Mouse (Mus musculus): ENCODE data around the gene Cradd. TPM values are rescaled to one million over a fixed set of nuclear protein-coding genes. Genes with fewer than 3 reads are reported as not detected.

The Cradd gene
- polyA plus RNA-seq, 1 experiment from 2014 or later, result 10.4 TPM

- Histone ChIP-seq H3K9ac (replicated peaks; ENCODE audit: low read depth, low read length) (no peak overlapping the region), H3K4me1 (replicated peaks; ENCODE audit: control insufficient read depth, insufficient read depth, low read length) (peaks cover 5% of the 10 kb centered on the region), H3K27ac (ENCODE audit: low read length) (no peak overlapping the region), H3K27me3 (replicated peaks; ENCODE audit: control insufficient read depth, insufficient read depth, low read length) (no peaks in the 10 kb centered on the region), H3K4me3 (replicated peaks; ENCODE audit: low read length) (no peak overlapping the region), H3K4me2 (ENCODE audit: low read length) (no peak overlapping the region), H3K36me3 (ENCODE audit: control insufficient read depth, insufficient read depth) (no peaks in the 10 kb centered on the region), H3K9me3 (ENCODE audit: control insufficient read depth, low read length) (0 out of 2 replicates have a peak, but pooled peaks cover 3% of the 10 kb centered on the region)
- WGBS, result 84% methylated on average over 4 of the region's 4 CpGs
- ATAC-seq, result no peak
Measured at GRCm38 (mm10) chr10:95340676-95341075, 16.7 kb upstream of the Cradd start.

GRCm38 (mm10) chr10:95337589-95337988, 13.7 kb upstream of the Cradd start:
- H3K4me3 ChIP-seq (replicated peaks; ENCODE audit: low read length), result no peak overlapping the region
- ATAC-seq, result no peak
- no peaks in the 10 kb centered on the region for H3K36me3 ChIP-seq (ENCODE audit: control insufficient read depth, insufficient read depth)
- H3K27me3 ChIP-seq (replicated peaks; ENCODE audit: control insufficient read depth, insufficient read depth, low read length), result no peaks in the 10 kb centered on the region
- H3K4me1 ChIP-seq (replicated peaks; ENCODE audit: control insufficient read depth, insufficient read depth, low read length), result peaks cover 5% of the 10 kb centered on the region
- 71% methylated on average over 5 of the region's 5 CpGs for WGBS
- H3K9me3 ChIP-seq (ENCODE audit: control insufficient read depth, low read length), result no peaks in the 10 kb centered on the region
- no peak overlapping the region for H3K27ac ChIP-seq (ENCODE audit: low read length)
- H3K9ac ChIP-seq (replicated peaks; ENCODE audit: low read depth, low read length), result no peak overlapping the region
- no peak overlapping the region for H3K4me2 ChIP-seq (ENCODE audit: low read length)

DNA sequence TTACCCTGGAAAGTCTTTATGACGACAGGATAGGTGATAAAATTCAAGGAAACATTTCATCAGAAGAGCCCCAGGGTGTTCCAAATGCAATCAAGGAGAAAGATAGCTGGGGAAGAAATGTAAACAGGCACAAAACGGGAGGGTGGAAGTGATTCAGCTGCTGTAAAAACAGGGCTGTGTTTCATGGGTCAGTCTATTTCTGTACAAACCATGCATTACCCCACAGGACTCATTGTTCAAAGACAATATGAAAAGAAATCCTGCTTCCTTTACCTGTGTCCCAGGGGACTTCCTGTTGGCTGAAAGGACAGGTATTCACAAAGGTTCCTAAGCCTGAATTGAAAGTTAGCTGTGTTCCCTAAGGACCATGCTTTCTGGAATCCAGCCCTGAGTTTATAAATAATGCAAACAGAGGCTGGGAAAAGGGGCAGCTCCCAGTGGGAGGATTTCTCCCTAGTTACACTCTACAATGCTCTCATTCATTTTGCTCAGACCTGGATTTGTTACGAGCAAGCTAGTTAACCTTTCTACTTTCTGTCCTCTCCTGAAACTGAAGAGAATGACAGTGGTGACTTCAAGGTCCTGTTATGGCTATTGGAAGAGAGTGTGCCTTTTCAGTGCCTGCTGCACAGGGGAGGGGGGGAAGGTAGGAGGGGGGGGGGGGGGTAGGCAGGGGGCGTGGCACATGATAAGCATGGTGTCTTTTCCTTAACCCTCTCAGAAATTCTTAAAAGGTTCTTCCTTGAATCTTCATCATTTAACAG, 13.0 kb upstream of the Cradd start:
- Histone ChIP-seq H3K4me3 (replicated peaks; ENCODE audit: low read length) (no peak overlapping the region), H3K27me3 (replicated peaks; ENCODE audit: control insufficient read depth, insufficient read depth, low read length) (no peaks in the 10 kb centered on the region), H3K4me2 (ENCODE audit: low read length) (no peak overlapping the region), H3K9me3 (ENCODE audit: control insufficient read depth, low read length) (no peaks in the 10 kb centered on the region), H3K36me3 (ENCODE audit: control insufficient read depth, insufficient read depth) (no peaks in the 10 kb centered on the region), H3K9ac (replicated peaks; ENCODE audit: low read depth, low read length) (no peak overlapping the region), H3K27ac (ENCODE audit: low read length) (no peak overlapping the region), H3K4me1 (replicated peaks; ENCODE audit: control insufficient read depth, insufficient read depth, low read length) (peaks cover 5% of the 10 kb centered on the region)
- ATAC-seq, result peak; percentile 55; the same call in 1 of the 2 replicates
- WGBS, result 26% methylated on average over 4 of the region's 4 CpGs

DNA sequence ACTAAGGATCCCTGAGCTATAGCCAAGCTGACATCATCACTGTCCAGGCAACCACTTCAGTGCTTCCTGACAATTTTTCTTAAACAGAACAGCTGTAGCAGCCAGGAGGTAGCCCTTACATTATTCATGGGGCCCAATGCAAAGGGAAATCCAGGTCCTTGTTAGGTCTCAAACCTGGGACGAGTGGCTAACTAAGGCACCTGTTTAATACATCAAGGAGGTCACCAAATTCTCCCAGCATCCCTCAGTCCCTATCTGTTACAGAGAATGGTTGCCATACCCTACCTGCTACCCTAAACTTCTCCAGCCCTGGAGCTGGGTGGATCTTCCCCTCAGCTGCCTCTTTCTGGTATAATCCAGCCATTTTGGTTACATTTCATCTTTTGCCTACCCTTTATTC, 10.9 kb upstream of the Cradd start:
- H3K27me3 ChIP-seq (replicated peaks; ENCODE audit: control insufficient read depth, insufficient read depth, low read length), result no peaks in the 10 kb centered on the region
- WGBS, result 94% methylated on average over 1 of the region's 1 CpGs
- no peak overlapping the region for H3K27ac ChIP-seq (ENCODE audit: low read length)
- no peak for ATAC-seq
- no peak overlapping the region for H3K4me3 ChIP-seq (replicated peaks; ENCODE audit: low read length)
- no peaks in the 10 kb centered on the region for H3K9me3 ChIP-seq (ENCODE audit: control insufficient read depth, low read length)
- no peaks in the 10 kb centered on the region for H3K36me3 ChIP-seq (ENCODE audit: control insufficient read depth, insufficient read depth)
- H3K4me1 ChIP-seq (replicated peaks; ENCODE audit: control insufficient read depth, insufficient read depth, low read length), result peaks cover 5% of the 10 kb centered on the region
- no peak overlapping the region for H3K9ac ChIP-seq (replicated peaks; ENCODE audit: low read depth, low read length)
- H3K4me2 ChIP-seq (ENCODE audit: low read length), result no peak overlapping the region

DNA sequence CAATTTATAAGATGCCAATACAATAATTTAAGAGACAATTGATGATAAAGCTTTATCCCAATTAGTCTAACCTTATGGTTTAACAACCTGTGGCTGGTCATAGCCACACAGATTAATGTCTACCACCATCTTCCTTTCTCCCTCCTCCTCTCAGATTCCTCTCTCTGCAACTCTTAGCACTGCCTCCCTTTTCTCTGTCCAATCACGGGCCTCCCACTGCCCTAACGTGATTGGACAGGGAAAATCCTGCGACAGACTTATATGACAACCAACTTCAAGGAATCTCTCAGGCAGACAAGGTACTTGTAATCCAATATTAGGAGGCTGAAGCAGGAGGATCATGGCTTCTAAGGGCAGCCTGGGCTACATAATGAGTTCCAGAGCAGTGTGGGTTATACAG, 8.7 kb upstream of the Cradd start:
- Histone ChIP-seq H3K4me1 (replicated peaks; ENCODE audit: control insufficient read depth, insufficient read depth, low read length) (peaks cover 5% of the 10 kb centered on the region), H3K27me3 (replicated peaks; ENCODE audit: control insufficient read depth, insufficient read depth, low read length) (no peaks in the 10 kb centered on the region), H3K4me3 (replicated peaks; ENCODE audit: low read length) (no peak overlapping the region), H3K9me3 (ENCODE audit: control insufficient read depth, low read length) (no peaks in the 10 kb centered on the region), H3K9ac (replicated peaks; ENCODE audit: low read depth, low read length) (no peak overlapping the region), H3K4me2 (ENCODE audit: low read length) (no peak overlapping the region), H3K36me3 (ENCODE audit: control insufficient read depth, insufficient read depth) (no peaks in the 10 kb centered on the region), H3K27ac (ENCODE audit: low read length) (no peak overlapping the region)
- 86% methylated on average over 3 of the region's 3 CpGs for WGBS
- no peak for ATAC-seq

GRCm38 (mm10) chr10:95330375-95331363, 6.7 kb upstream of the Cradd start:
- ATAC-seq, result no peak
- no peak overlapping the region for H3K9ac ChIP-seq (replicated peaks; ENCODE audit: low read depth, low read length)
- no peak overlapping the region for H3K4me3 ChIP-seq (replicated peaks; ENCODE audit: low read length)
- H3K27me3 ChIP-seq (replicated peaks; ENCODE audit: control insufficient read depth, insufficient read depth, low read length), result no peaks in the 10 kb centered on the region
- no peaks in the 10 kb centered on the region for H3K9me3 ChIP-seq (ENCODE audit: control insufficient read depth, low read length)
- WGBS, result 58% methylated on average over 9 of the region's 9 CpGs
- no peak overlapping the region for H3K27ac ChIP-seq (ENCODE audit: low read length)
- H3K36me3 ChIP-seq (ENCODE audit: control insufficient read depth, insufficient read depth), result no peaks in the 10 kb centered on the region
- no peaks in the 10 kb centered on the region for H3K4me1 ChIP-seq (replicated peaks; ENCODE audit: control insufficient read depth, insufficient read depth, low read length)
- no peak overlapping the region for H3K4me2 ChIP-seq (ENCODE audit: low read length)

GRCm38 (mm10) chr10:95329884-95330283, 6.0 kb upstream of the Cradd start:
- ATAC-seq, result no peak
- no peaks in the 10 kb centered on the region for H3K36me3 ChIP-seq (ENCODE audit: control insufficient read depth, insufficient read depth)
- H3K9me3 ChIP-seq (ENCODE audit: control insufficient read depth, low read length), result no peaks in the 10 kb centered on the region
- no peak overlapping the region for H3K9ac ChIP-seq (replicated peaks; ENCODE audit: low read depth, low read length)
- no peak overlapping the region for H3K27ac ChIP-seq (ENCODE audit: low read length)
- 96% methylated on average over 1 of the region's 1 CpGs for WGBS
- no peaks in the 10 kb centered on the region for H3K4me1 ChIP-seq (replicated peaks; ENCODE audit: control insufficient read depth, insufficient read depth, low read length)
- H3K4me2 ChIP-seq (ENCODE audit: low read length), result no peak overlapping the region
- no peak overlapping the region for H3K4me3 ChIP-seq (replicated peaks; ENCODE audit: low read length)
- no peaks in the 10 kb centered on the region for H3K27me3 ChIP-seq (replicated peaks; ENCODE audit: control insufficient read depth, insufficient read depth, low read length)

DNA sequence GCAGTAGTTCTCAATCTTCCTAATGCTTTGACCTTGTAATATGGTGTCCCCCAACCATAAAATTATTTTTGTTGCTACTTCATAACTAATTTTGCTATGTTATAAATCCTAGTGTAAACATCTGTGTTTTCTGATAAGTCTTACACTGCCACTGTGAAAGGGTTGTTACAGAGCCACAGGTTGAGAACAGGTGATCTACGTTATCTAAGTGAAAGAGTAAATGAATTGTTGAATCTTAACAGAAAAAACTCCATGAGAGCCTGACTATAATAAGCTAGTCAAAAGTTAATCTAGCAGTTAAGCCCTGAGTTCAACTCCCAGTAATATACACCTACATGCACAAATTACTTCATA, 322 bp upstream of the Cradd start:
- Histone ChIP-seq H3K4me2 (ENCODE audit: low read length) (no peak overlapping the region), H3K4me3 (replicated peaks; ENCODE audit: low read length) (no peak overlapping the region), H3K27me3 (replicated peaks; ENCODE audit: control insufficient read depth, insufficient read depth, low read length) (no peaks in the 10 kb centered on the region), H3K9ac (replicated peaks; ENCODE audit: low read depth, low read length) (no peak overlapping the region), H3K36me3 (ENCODE audit: control insufficient read depth, insufficient read depth) (no peaks in the 10 kb centered on the region), H3K9me3 (ENCODE audit: control insufficient read depth, low read length) (no peaks in the 10 kb centered on the region), H3K27ac (ENCODE audit: low read length) (no peak overlapping the region), H3K4me1 (replicated peaks; ENCODE audit: control insufficient read depth, insufficient read depth, low read length) (peaks cover 16% of the 10 kb centered on the region)
- WGBS, result 43% methylated on average over 1 of the region's 1 CpGs
- no peak; the same call in 1 of the 2 replicates for ATAC-seq
